Mouse (Mus musculus) C2C12 (cell line): ENCODE measurements around the gene Ndufb2.

Source experiments
- CTCF ChIP-seq: IDR thresholded peaks from one replicate; pipeline ENCODE4 v1.5.1; 2011; ENCODE audit not compliant: control insufficient read depth, insufficient read depth, insufficient read length
- FOSL1 ChIP-seq: IDR thresholded peaks from one replicate; pipeline ENCODE4 v1.8.0; 2011; ENCODE audit warnings: mild to moderate bottlenecking, low read length; ENCODE audit not compliant: poor library complexity, insufficient read depth, severe bottlenecking
- MAX ChIP-seq: IDR thresholded peaks from one replicate; pipeline ENCODE4 v1.6.1; 2011; ENCODE audit warnings: mild to moderate bottlenecking, control low read depth
- MYOD1 ChIP-seq: IDR thresholded peaks from one replicate; pipeline ENCODE4 v1.6.1; 2011; ENCODE audit warnings: low read depth; ENCODE audit not compliant: control insufficient read depth, insufficient read length
- USF1 ChIP-seq: IDR thresholded peaks from one replicate; pipeline ENCODE4 v1.6.1; 2011; ENCODE audit warnings: low read depth, mild to moderate bottlenecking, control low read depth, moderate library complexity

DNA sequence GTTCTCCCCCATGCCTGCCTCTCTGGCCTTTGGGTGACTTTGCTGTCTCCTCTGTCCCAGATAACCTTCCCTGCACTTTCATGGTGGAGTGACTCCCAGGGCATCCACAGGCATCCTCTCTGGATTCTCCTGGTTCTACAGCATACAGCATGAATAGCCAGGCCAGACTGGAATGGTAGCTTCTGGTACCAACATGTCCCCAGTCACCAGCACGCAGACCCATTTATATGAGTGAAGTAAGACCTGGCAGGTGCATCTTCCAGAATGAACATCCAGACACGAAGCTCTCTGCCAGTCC lies 36.8 kb upstream of the Ndufb2 start:
- TF ChIP-seq CTCF: no peak
- no peak for TF ChIP-seq MAX
- TF ChIP-seq USF1: no peak
- TF ChIP-seq MYOD1: no peak
- TF ChIP-seq FOSL1: no peak
